Mouse (Mus musculus) thymus, adult 2 months (tissue): Measurements from ENCODE around the gene Cers5.

Experiments
- CTCF ChIP-seq: fragments of 200-500 bp; IDR thresholded peaks from 2 replicates; pipeline ENCODE4 v1.5.1; 2012; ENCODE audit warnings: mild to moderate bottlenecking, control low read depth, low read length, moderate library complexity, borderline replicate concordance; ENCODE audit not compliant: control insufficient read depth, poor library complexity, insufficient read depth; ENCODE audit errors: extremely low read depth
- POLR2A ChIP-seq: fragments of 200-500 bp; IDR thresholded peaks from 2 replicates; pipeline ENCODE4 v1.6.1; 2012; ENCODE audit warnings: mild to moderate bottlenecking, low read length, control low read depth, moderate library complexity; ENCODE audit not compliant: control insufficient read depth, poor library complexity, insufficient read depth; ENCODE audit errors: extremely low read depth

DNA sequence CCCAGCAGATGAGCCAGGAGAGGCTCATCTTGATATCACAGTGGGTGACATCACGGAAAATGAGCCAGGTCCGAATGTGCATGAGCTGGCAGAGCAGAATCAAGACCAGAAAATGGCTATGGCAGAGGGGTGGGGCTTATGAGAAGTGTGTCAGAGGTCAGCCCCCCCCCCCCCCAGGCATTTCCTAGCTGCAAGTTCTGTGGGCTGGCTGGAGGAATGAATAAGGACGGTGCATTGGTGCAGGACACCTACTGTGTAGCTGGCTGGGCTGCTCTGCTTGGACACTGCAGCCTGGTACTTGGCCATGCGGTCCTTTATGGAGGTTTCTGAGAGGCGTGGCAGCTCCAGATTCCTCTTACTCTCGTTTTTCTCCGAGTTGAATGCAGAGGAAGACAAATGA is 33.5 kb upstream of the Cers5 start:
- TF ChIP-seq CTCF (no peak), POLR2A (no peak)
